Mouse (Mus musculus): ENCODE results near the gene Polr2g.
"Not testable (repeated sequence)": the region's sequence is repeated elsewhere in the genome, so short reads cannot be mapped to it uniquely, and the experiment has no call there.

Polr2g gene

GRCm38 (mm10) chr19:8798264-8798946, at the start of gene Polr2g:
Polr2g (minus strand) TSS chr19:8798577.
- DNase-seq: peak; percentile 95

GRCm38 (mm10) chr19:8844371-8845129, 46.2 kb upstream of the Polr2g start:
- peak; percentile 80 to 93 for DNase-seq

- DNase-seq: no peak
Measured at GRCm38 (mm10) chr19:8842961-8843360, 44.6 kb upstream of the Polr2g start.

- no peak for DNase-seq
Measured at GRCm38 (mm10) chr19:8841012-8841411, 42.6 kb upstream of the Polr2g start.

GRCm38 (mm10) chr19:8839908-8840791, 41.8 kb upstream of the Polr2g start:
- DNase-seq: peak; percentile 86 to 91

- DNase-seq: no peak
Measured at GRCm38 (mm10) chr19:8839103-8839907, 40.9 kb upstream of the Polr2g start, which contains the start of gene Gng3. Gng3 (minus strand) TSS chr19:8839194.

- DNase-seq: peak; percentile 83 to 84
Measured at GRCm38 (mm10) chr19:8838041-8838730, 39.8 kb upstream of the Polr2g start.

- DNase-seq: peak; percentile 85 to 91
Measured at GRCm38 (mm10) chr19:8837251-8837791, 38.9 kb upstream of the Polr2g start, which contains the start of gene Bscl2. Bscl2 (plus strand) TSS chr19:8837467.

GRCm38 (mm10) chr19:8836327-8836726, 38.0 kb upstream of the Polr2g start:
- not testable (repeated sequence) for DNase-seq

- no peak for DNase-seq
Measured at GRCm38 (mm10) chr19:8832971-8833370, 34.6 kb upstream of the Polr2g start.

GRCm38 (mm10) chr19:8831262-8831661, 32.9 kb upstream of the Polr2g start:
- DNase-seq: no peak

- no peak for DNase-seq
Measured at GRCm38 (mm10) chr19:8830664-8831063, 32.3 kb upstream of the Polr2g start.

GRCm38 (mm10) chr19:8829660-8830059, 31.3 kb upstream of the Polr2g start, which contains the start of gene AC129217.1:
AC129217.1 (plus strand) TSS chr19:8829773.
- DNase-seq: no peak

- DNase-seq: no peak
Measured at GRCm38 (mm10) chr19:8822696-8823095, 24.3 kb upstream of the Polr2g start.

GRCm38 (mm10) chr19:8821146-8821545, 22.8 kb upstream of the Polr2g start:
- DNase-seq: peak; percentile 40 to 70

GRCm38 (mm10) chr19:8820424-8820956, 22.1 kb upstream of the Polr2g start:
- no peak for DNase-seq

GRCm38 (mm10) chr19:8819596-8820423, 21.4 kb upstream of the Polr2g start, which contains the start of gene Hnrnpul2:
Hnrnpul2 (plus strand) TSS chr19:8820010.
- DNase-seq: peak; percentile 99

GRCm38 (mm10) chr19:8818801-8819595, 20.6 kb upstream of the Polr2g start, which contains the start of gene Ttc9c:
Ttc9c (minus strand) TSS chr19:8819333.
- peak; percentile 98 to 99 for DNase-seq

Measured in kidney, postnatal 36 days (tissue).